Mouse (Mus musculus): ENCODE results near the gene Myrip. TPM values are rescaled to one million over a fixed set of nuclear protein-coding genes. Genes with fewer than 3 reads are reported as not detected.
"Not testable (repeated sequence)": the region's sequence is repeated elsewhere in the genome, so short reads cannot be mapped to it uniquely, and the experiment has no call there.

Gene Myrip
- total RNA-seq, 2 experiments from 2014 or later: 0.97 to 4.5 TPM

- DNase-seq: no peak
These were observed 95.4 kb downstream of the Myrip start for GRCm38 (mm10) chr9:120396579-120397185.

- no peak for DNase-seq
These were observed 97.0 kb downstream of the Myrip start for GRCm38 (mm10) chr9:120398289-120398688.

DNA sequence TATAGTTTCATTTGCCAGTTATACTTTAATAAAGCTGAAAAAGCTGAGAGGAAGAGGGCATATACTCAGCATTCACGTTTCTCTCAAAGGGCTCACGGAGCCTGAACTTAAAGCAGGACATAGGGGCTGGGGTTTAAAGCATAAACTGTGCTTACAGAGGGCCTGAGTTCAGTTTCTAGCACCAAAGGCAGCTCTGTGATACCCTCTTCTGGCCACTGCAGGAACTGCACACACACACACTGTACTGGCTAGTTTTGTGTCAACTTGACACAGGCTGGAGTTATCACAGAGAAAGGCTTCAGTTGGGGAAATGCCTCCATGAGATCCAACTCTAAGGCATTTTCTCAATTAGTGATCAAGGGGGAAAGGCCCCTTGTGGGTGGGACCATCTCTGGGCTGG lies 98.2 kb downstream of the Myrip start:
- DNase-seq: not testable (repeated sequence)

GRCm38 (mm10) chr9:120402368-120402767 lies 101.1 kb downstream of the Myrip start:
- DNase-seq: no peak

DNA sequence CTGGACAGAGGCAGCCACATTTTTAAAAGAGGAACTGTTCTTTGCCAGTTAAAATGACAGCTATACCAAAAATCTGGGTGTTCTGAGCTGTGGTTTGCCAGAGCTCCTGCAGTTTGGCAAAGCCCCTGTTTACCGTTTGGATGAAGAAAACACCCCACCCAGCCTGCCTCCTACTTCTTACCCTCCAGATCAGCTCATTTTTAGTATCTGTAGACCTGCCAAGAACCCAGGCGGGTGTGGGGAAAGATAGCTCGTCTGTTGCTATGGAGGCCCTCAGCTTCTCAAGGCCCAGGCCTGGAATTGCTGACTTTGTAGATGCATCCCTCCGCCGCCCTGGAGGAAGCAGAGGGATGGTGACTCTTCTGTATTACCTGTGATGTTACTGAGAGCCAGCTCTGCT lies 102.3 kb downstream of the Myrip start:
- no peak for DNase-seq

GRCm38 (mm10) chr9:120409663-120410181 lies 108.4 kb downstream of the Myrip start:
- DNase-seq: no peak

GRCm38 (mm10) chr9:120410421-120410820 lies 109.1 kb downstream of the Myrip start:
- no peak for DNase-seq

GRCm38 (mm10) chr9:120415504-120415903 lies 114.2 kb downstream of the Myrip start:
- DNase-seq: peak; percentile 53

GRCm38 (mm10) chr9:120416151-120416550 lies 114.8 kb downstream of the Myrip start:
- no peak for DNase-seq

GRCm38 (mm10) chr9:120416729-120417128 lies 115.4 kb downstream of the Myrip start:
- DNase-seq: no peak

- DNase-seq: no peak
These were observed 117.3 kb downstream of the Myrip start for GRCm38 (mm10) chr9:120418582-120418981.

DNA sequence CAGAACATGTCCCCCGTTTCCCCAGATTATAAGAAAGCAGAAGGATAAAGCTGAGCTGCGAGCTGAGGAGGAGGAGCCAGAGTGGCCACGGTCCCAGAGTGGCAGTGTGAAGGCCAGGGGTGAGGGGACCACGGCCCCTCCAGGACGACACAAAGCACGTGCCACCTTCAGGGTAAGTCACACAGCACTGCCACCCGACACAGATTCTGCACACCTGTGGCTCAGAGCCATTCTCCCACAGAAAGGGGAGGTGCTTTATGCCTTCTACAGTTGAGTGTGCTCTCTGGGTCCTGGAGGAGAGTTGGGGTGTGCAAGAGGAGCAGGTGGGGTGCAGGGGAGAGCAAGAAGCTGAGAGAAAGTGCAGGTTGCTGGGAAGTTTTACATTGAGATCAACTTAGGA lies 123.3 kb downstream of the Myrip start:
- no peak for DNase-seq

- no peak for DNase-seq
These were observed 124.5 kb downstream of the Myrip start for GRCm38 (mm10) chr9:120425768-120426167.

GRCm38 (mm10) chr9:120428181-120428580 lies 126.9 kb downstream of the Myrip start:
- DNase-seq: no peak

DNA sequence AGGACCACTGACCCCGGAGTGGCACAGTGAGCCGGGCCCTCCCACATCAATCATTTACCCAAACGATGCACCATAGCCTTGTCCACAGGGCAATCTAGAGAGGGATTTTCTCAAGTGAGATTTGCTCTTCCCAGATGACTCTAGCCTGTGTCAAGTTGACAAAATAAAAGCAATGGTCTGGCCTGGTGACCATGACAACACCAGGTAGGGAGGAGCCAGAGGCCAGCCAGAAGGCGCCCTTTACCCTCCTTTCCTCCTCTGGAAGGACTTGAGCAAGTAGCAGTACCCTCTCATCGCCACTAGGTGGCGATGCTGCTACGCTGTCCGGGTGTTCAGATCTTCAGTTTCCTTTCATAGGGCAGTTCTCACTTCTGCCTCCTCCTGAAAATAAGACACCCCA lies 132.4 kb downstream of the Myrip start:
- DNase-seq: peak; percentile 38

GRCm38 (mm10) chr9:120435841-120436240 lies 134.5 kb downstream of the Myrip start:
- no peak for DNase-seq

DNA sequence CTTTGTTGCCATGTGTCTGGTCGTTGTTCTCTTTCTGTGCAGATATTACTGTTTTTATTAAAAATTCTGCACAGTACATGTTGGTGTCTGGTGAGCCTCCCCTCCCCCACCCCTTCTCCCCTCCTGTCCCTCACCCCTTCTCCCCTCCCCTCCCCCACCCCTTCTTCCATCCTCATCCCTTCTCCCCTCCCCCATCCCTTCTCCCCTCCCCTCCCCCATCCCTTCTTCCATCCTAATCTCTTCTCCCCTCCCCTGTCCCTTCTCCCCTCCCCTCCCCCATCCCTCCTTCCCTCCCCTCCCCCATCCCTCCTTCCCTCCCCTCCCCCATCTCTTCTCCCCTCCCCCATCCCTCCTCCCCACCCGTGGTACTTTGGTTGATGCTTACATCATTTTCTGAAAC lies 135.5 kb downstream of the Myrip start:
- DNase-seq: no peak

DNA sequence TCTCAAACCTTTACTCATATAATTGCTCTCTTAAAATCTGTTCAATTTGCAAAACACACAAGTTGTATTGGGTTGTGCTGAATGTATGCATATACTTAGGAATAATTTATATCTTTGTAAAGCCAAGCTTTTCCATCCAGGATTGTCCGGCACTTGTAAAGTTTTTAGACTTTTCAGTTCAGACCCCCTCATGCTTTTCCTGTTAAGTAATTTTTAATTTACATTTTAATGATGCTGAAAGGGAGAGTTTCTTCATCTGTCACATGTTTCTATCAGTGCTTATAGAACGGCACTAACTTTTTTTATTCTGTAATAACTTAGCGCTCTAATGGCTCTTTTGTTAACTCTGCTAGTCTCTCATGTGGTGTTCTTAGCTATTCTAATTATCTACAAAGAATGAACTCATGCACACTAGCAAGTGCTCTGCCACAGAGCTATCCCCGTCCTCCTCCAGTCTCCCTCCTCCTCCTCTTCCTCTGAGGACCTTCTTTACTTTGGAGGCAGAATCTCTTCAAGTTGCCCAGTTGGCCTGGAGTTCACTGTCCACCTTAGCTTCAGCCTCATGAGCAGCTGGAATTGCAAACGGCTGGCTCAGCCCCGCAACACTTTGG lies 136.1 kb downstream of the Myrip start:
- no peak for DNase-seq

DNA sequence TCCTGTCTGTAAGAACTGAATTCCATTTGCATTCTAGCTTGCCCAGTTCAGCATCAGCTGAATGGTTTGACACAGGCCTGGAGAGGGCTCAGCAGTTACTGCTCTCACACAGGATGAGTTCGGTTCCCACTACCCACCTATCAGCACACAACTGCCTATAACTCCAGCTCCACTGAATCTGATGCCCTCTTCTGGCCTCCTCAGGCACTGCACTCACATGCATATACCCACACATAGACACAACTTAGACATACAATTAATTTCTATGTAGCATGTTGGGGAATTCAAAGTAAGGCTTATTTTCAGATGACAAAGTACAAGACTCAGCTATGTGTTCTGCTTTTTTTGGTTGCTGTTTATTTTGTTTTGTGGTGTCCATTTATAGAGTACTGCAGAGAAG lies 137.0 kb downstream of the Myrip start:
- no peak for DNase-seq

GRCm38 (mm10) chr9:120438781-120439180 lies 137.5 kb downstream of the Myrip start:
- DNase-seq: no peak

GRCm38 (mm10) chr9:120444642-120445041 lies 143.3 kb downstream of the Myrip start:
- no peak for DNase-seq

DNA sequence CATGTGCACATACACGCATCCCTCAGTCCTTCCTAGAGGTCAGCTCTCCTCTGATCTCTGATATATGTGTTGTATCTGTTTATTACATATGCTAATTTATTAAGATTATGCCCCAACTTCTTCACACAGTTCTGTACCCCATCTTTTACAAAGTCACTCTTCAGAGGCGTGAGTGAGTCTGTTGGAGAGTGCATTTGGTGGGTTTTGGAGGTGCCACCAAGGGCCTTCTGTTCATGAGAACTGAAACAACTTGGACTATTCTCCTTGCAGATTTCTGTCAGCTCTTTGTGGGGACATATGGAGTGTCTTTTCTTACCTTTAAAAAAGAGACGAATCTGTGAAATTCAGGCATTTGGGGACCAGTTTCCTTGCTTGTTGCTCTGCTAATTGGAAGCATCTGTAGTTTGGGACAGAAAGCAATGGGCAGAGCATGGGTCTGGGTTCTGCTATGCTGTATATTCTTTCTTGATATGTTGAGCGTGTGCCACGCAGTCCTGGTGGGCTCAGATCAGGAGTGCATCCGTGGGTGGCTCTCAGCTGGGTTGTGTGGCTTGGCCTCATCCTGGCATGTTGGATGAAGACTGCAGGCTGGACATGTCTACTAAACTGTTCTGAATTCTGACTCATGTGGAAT lies 148.5 kb downstream of the Myrip start:
- no peak for DNase-seq

Measured in gastrocnemius, postnatal 25 days (tissue).